9 mouse cellular contexts compared by ENCODE assay signal in genomic region chr3:88615902-88616391, GRCm38 (mm10). TPM values are rescaled to one million over a fixed set of nuclear protein-coding genes. Genes with fewer than 3 reads are reported as not detected.
A peak's percentile ranks its signal among the peaks of the same experiment; 100 is the strongest.
DNase-seq lines count a peak whose midpoint lies in the region; ATAC-seq lines count a peak whose summit lies in the region.
"Had no signal": no experiment of that assay in that cellular context is flagged by ENCODE, and none has a peak within 500 bp of the region (broad histone marks: within the 10 kb centered on the region; RNA-seq: fewer than 3 reads in every experiment).

No protein-coding gene starts in this region.

- 47% methylated on average over 9 of the region's 9 CpGs for WGBS in intestine, embryonic 15.5 days

- 0 out of 2 replicates have a peak overlapping the region, but pooled peaks have one; percentile 4 for H3K4me3 ChIP-seq in intestine, embryonic 15.5 days (replicated peaks)

- H3K4me2 ChIP-seq in intestine, embryonic 15.5 days (replicated peaks), result 0 out of 2 replicates have a peak overlapping the region, but pooled peaks have one; percentile 12

- peak; percentile 27 for DNase-seq in layer of hippocampus, adult 11-12 months (ENCODE audit: low spot score)
- DNase-seq in layer of hippocampus, postnatal 25 days (ENCODE audit: extremely low spot score in 1 of 2, low spot score in 1 of 2), result no peak
- DNase-seq in cerebellum, adult 11-12 months, result peak; percentile 80
- peak; percentile 72 for DNase-seq in gastrocnemius, postnatal 25 days
- peak; percentile 85 for DNase-seq in skeletal muscle tissue, adult 2 months (ENCODE audit: low read depth, low spot score)
- no peak for DNase-seq in adrenal gland, postnatal 4 days (ENCODE audit: low spot score in 2 of 2)
- no peak for DNase-seq in embryo, embryonic 9.5 days (ENCODE audit: extremely low spot score)

- H3K27me3 ChIP-seq in intestine, embryonic 15.5 days (replicated peaks), result no peaks in the 10 kb centered on the region

- H3K4me1 ChIP-seq in intestine, embryonic 15.5 days (replicated peaks), result peaks cover 18% of the 10 kb centered on the region

- no peaks in the 10 kb centered on the region for H3K36me3 ChIP-seq in intestine, embryonic 15.5 days

- no peaks in the 10 kb centered on the region for H3K9me3 ChIP-seq in intestine, embryonic 15.5 days

- no peak overlapping the region for H3K9ac ChIP-seq in intestine, embryonic 15.5 days

- ATAC-seq in intestine, embryonic 15.5 days, result no peak; the same call in 1 of the 2 replicates

- peak overlapping the region; percentile 34; the same call in 1 of the 2 replicates for H3K27ac ChIP-seq in intestine, embryonic 15.5 days

RNA-seq across cellular contexts. Expression of gene Arhgef2, which starts 10.2 kb away (rescaled TPM):
- total RNA-seq in layer of hippocampus, postnatal 25 days (2021), result 100 to 1,000 TPM; 232 to 289 TPM
- total RNA-seq in gastrocnemius, postnatal 25 days (2021), result 10 to 100 TPM; 28.1 to 33.0 TPM
- 60.4 and 61.2 TPM in 2 replicates for polyA plus RNA-seq in intestine, embryonic 15.5 days (2015; fragmentation: Nextera tagmentation; extraction: Ambion mirVana)
- total RNA-seq in adrenal gland, postnatal 4 days (2021), result 10 to 100 TPM; 65.7 to 77.0 TPM

RNA-seq across cellular contexts. Expression of gene Rxfp4, which starts 37.0 kb away (rescaled TPM):
- total RNA-seq in layer of hippocampus, postnatal 25 days (2021), result not detected
- total RNA-seq in gastrocnemius, postnatal 25 days (2021), result not detected
- not detected in 2 replicates for polyA plus RNA-seq in intestine, embryonic 15.5 days (2015; fragmentation: Nextera tagmentation; extraction: Ambion mirVana)
- not detected for total RNA-seq in adrenal gland, postnatal 4 days (2021)
- total RNA-seq: left cerebral cortex, postnatal 10 days had no signal

RNA-seq across cellular contexts. Expression of gene Ssr2, which starts 40.3 kb away (rescaled TPM):
- 100 to 1,000 TPM in 1 of 2 experiments, 10 to 100 TPM in 1; 93.9 to 108 TPM for total RNA-seq in layer of hippocampus, postnatal 25 days (2021)
- total RNA-seq in gastrocnemius, postnatal 25 days (2021), result 10 to 100 TPM; 52.2 to 63.2 TPM
- 338 and 390 TPM in 2 replicates for polyA plus RNA-seq in intestine, embryonic 15.5 days (2015; fragmentation: Nextera tagmentation; extraction: Ambion mirVana)
- total RNA-seq in adrenal gland, postnatal 4 days (2021), result 100 to 1,000 TPM; 240 to 260 TPM

Comparison
In these comparisons a context has a peak if more than half of its experiments do, and no peak if none do; other contexts are left out.
1. DNase-seq: peak in layer of hippocampus, adult 11-12 months (single experiment), cerebellum, adult 11-12 months (single experiment), gastrocnemius, postnatal 25 days (single experiment) and skeletal muscle tissue, adult 2 months (single experiment); none in layer of hippocampus, postnatal 25 days (0 of 2), adrenal gland, postnatal 4 days (0 of 2) and embryo, embryonic 9.5 days (single experiment).